Mouse (Mus musculus): Measurements from ENCODE around the gene Chchd3. TPM values are rescaled to one million over a fixed set of nuclear protein-coding genes. Genes with fewer than 3 reads are reported as not detected.

The Chchd3 gene
- polyA plus RNA-seq, 1 experiment from 2014 or later = 135 TPM

- no peak overlapping the region for H3K9ac ChIP-seq (ENCODE audit: low read length)
- DNase-seq (ENCODE audit: low spot score) (no peak), ATAC-seq (replicated peaks; ENCODE audit: low FRiP score) (no peak)
- no peak overlapping the region for H3K4me2 ChIP-seq (ENCODE audit: low read depth, low read length, severe bottlenecking)
- H3K36me3 ChIP-seq (ENCODE audit: control insufficient read depth, insufficient read depth, low read length) = no peaks in the 10 kb centered on the region
- no peak overlapping the region for H3K4me3 ChIP-seq (ENCODE audit: low read depth, low read length)
- H3K9me3 ChIP-seq (ENCODE audit: control insufficient read depth, low read length) = peaks cover 2% of the 10 kb centered on the region; the same call in 1 of the 2 replicates
- no peak overlapping the region for H3K27ac ChIP-seq (ENCODE audit: low read depth, low read length)
- WGBS = 85% methylated on average over 10 of the region's 10 CpGs
- no peaks in the 10 kb centered on the region for H3K27me3 ChIP-seq (ENCODE audit: control insufficient read depth, insufficient read depth, low read length)
- no peaks in the 10 kb centered on the region for H3K4me1 ChIP-seq (replicated peaks; ENCODE audit: control insufficient read depth, insufficient read depth, low read length)
Measured at GRCm38 (mm10) chr6:32754524-32754923, 305.5 kb downstream of the Chchd3 start.

DNA sequence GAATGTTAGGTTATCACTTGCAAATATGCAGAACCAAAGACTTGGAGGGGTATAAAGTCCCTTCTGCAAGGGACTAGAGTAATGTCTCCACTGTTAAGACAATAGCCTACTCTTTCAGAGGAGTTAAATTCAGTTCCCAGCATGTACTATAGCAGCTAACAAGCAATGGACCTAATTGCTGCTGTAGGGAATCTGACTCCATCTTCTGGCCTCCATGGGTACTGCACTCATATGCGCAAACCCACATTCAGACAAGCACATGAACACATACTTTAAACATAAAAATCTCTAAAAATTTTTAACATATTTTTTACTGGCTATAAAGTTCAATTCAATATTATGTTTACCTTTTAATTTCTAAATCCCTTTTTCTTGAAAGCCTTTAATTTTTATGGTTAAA, 310.2 kb downstream of the Chchd3 start:
- Histone ChIP-seq H3K27ac (ENCODE audit: low read depth, low read length) (no peak overlapping the region), H3K9me3 (ENCODE audit: control insufficient read depth, low read length) (peaks cover 2% of the 10 kb centered on the region; the same call in 1 of the 2 replicates), H3K27me3 (ENCODE audit: control insufficient read depth, insufficient read depth, low read length) (no peaks in the 10 kb centered on the region), H3K4me3 (ENCODE audit: low read depth, low read length) (no peak overlapping the region), H3K9ac (ENCODE audit: low read length) (no peak overlapping the region), H3K4me2 (ENCODE audit: low read depth, low read length, severe bottlenecking) (no peak overlapping the region), H3K36me3 (ENCODE audit: control insufficient read depth, insufficient read depth, low read length) (no peaks in the 10 kb centered on the region), H3K4me1 (replicated peaks; ENCODE audit: control insufficient read depth, insufficient read depth, low read length) (no peaks in the 10 kb centered on the region)
- 94% methylated on average over 1 of the region's 1 CpGs for WGBS
- no peak for DNase-seq (ENCODE audit: low spot score)
- ATAC-seq (replicated peaks; ENCODE audit: low FRiP score) = no peak

- peaks cover 2% of the 10 kb centered on the region; the same call in 1 of the 2 replicates for H3K9me3 ChIP-seq (ENCODE audit: control insufficient read depth, low read length)
- ATAC-seq (replicated peaks; ENCODE audit: low FRiP score) (no peak), DNase-seq (ENCODE audit: low spot score) (no peak)
- H3K4me3 ChIP-seq (ENCODE audit: low read depth, low read length) = no peak overlapping the region
- H3K9ac ChIP-seq (ENCODE audit: low read length) = no peak overlapping the region
- no peaks in the 10 kb centered on the region for H3K4me1 ChIP-seq (replicated peaks; ENCODE audit: control insufficient read depth, insufficient read depth, low read length)
- H3K36me3 ChIP-seq (ENCODE audit: control insufficient read depth, insufficient read depth, low read length) = no peaks in the 10 kb centered on the region
- H3K4me2 ChIP-seq (ENCODE audit: low read depth, low read length, severe bottlenecking) = no peak overlapping the region
- H3K27me3 ChIP-seq (ENCODE audit: control insufficient read depth, insufficient read depth, low read length) = no peaks in the 10 kb centered on the region
- WGBS = 49% methylated on average over 6 of the region's 6 CpGs
- H3K27ac ChIP-seq (ENCODE audit: low read depth, low read length) = no peak overlapping the region
Measured at GRCm38 (mm10) chr6:32748777-32749176, 311.3 kb downstream of the Chchd3 start.

DNA sequence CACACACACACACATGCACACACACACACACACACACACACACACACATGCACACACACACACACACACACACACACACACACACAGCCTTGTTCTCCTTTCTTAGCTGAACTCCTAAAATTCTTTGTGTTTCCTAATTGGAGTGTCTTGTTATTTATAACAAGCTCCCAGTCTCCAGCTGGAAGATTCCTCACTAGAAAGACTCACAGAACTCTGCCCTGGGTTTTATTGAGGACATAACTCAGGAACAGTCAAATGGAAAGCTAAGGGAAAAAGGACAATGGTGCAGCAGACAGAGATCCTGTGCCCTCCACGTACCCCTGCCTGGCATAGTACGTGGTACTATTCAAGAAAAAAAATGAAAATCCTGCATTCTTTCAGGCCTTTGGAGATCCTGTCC, 312.7 kb downstream of the Chchd3 start:
- Histone ChIP-seq H3K9ac (ENCODE audit: low read length) (no peak overlapping the region), H3K27me3 (ENCODE audit: control insufficient read depth, insufficient read depth, low read length) (no peaks in the 10 kb centered on the region), H3K4me1 (replicated peaks; ENCODE audit: control insufficient read depth, insufficient read depth, low read length) (no peaks in the 10 kb centered on the region), H3K27ac (ENCODE audit: low read depth, low read length) (no peak overlapping the region), H3K9me3 (ENCODE audit: control insufficient read depth, low read length) (peaks cover 2% of the 10 kb centered on the region; the same call in 1 of the 2 replicates), H3K36me3 (ENCODE audit: control insufficient read depth, insufficient read depth, low read length) (no peaks in the 10 kb centered on the region), H3K4me2 (ENCODE audit: low read depth, low read length, severe bottlenecking) (no peak overlapping the region), H3K4me3 (ENCODE audit: low read depth, low read length) (no peak overlapping the region)
- DNase-seq (ENCODE audit: low spot score) (no peak), ATAC-seq (replicated peaks; ENCODE audit: low FRiP score) (no peak)
- WGBS = 78% methylated on average over 2 of the region's 2 CpGs

Other genes starting within 250 kb of the Chchd3 start
- 38.8 and 41.2 TPM in 2 replicates for gene Exoc4, start 188.8 kb upstream of the Chchd3 start, polyA plus RNA-seq (2014; fragmentation: Nextera tagmentation; extraction: Ambion mirVana)